Mouse (Mus musculus): ENCODE measurements at regions not wholly inside any gene's neighbourhood (a gene's known extent, or its start where the extent isn't known, plus 50 kb on each side); places are given as distances from the start of the nearest gene placed in this dataset.

DNA sequence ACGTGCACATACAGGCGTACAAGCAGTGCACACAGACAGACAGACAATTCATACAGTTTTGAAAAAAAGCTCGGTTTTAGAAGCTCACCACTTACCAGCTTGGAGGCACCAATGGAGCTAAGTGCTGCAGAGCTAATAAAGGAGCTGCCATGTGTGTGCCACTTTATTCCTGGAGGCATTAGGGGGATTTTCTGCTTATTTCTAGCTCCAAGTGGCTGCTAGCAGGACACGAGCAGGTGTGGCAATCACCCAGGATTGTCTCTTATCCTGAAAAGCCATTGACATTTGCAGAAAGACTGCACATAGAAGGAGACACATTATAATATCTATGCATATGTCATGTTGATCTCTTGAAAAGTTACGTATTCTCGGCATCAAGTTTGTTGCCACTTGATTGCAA lies 472.5 kb downstream of the Slc4a3 start:
- Histone ChIP-seq H3K36me3 (replicated peaks; ENCODE audit: low read length) (no peaks in the 10 kb centered on the region), H3K9me3 (peaks cover 64% of the 10 kb centered on the region), H3K27me3 (replicated peaks) (no peaks in the 10 kb centered on the region), H3K4me3 (replicated peaks) (no peak overlapping the region), H3K4me1 (no peaks in the 10 kb centered on the region)
- TF ChIP-seq FLI1 (IDR thresholded peaks at IDR 0.05; ENCODE audit: low read length), result no peak
- TF ChIP-seq GATA1 (IDR thresholded peaks at IDR 0.05; ENCODE audit: borderline replicate concordance, low read length), result no peak

DNA sequence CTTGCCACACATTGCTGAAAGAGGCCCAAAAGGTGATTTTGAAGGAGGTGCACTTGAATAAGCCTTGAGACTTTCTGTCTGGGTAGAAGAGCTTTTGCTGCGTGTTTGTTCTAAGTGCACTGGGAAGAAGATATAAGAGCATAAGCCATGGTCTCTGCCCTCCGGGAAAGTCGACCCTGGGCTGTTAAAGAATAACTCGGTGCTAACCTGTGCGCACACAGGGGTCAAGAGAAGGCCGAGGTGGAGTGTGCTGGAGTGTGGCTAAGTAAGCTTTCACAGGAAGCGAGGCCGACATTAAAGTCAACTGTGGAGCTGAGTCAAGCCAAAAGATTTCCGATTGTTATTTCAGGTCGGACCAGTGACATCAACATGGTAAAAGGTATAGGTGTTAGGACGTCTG lies 473.0 kb downstream of the Slc4a3 start:
- peaks cover 66% of the 10 kb centered on the region for H3K9me3 ChIP-seq
- no peaks in the 10 kb centered on the region for H3K4me1 ChIP-seq
- H3K27me3 ChIP-seq (replicated peaks), result no peaks in the 10 kb centered on the region
- no peaks in the 10 kb centered on the region for H3K36me3 ChIP-seq (replicated peaks; ENCODE audit: low read length)
- no peak overlapping the region for H3K4me3 ChIP-seq (replicated peaks)
- TF ChIP-seq GATA1 (IDR thresholded peaks at IDR 0.05; ENCODE audit: borderline replicate concordance, low read length) (no peak), FLI1 (IDR thresholded peaks at IDR 0.05; ENCODE audit: low read length) (no peak)

DNA sequence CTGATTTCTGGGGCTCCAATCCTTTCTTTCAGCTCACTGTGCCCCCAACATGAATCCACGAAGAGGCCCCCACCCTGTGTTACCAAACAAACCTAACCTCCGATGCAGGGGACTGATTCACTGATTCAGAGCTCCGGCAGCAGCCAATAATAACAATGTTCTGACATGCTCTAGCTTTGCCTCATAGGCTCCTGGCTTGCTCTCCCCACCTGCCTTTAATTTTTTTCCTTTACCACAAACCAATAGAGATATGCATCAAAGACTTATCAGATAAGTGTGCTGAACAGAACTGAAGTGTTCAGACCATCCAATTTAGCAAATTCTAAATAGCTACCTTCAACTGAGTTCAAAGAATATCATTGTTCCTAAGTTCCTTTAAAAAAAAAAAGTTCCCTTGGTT lies 478.6 kb downstream of the Slc4a3 start:
- no peaks in the 10 kb centered on the region for H3K36me3 ChIP-seq (replicated peaks; ENCODE audit: low read length)
- H3K4me1 ChIP-seq, result no peaks in the 10 kb centered on the region
- H3K27me3 ChIP-seq (replicated peaks), result no peaks in the 10 kb centered on the region
- peaks cover 59% of the 10 kb centered on the region for H3K9me3 ChIP-seq
- H3K4me3 ChIP-seq (replicated peaks), result no peak overlapping the region
- TF ChIP-seq GATA1 (IDR thresholded peaks at IDR 0.05; ENCODE audit: borderline replicate concordance, low read length) (no peak), FLI1 (IDR thresholded peaks at IDR 0.05; ENCODE audit: low read length) (no peak)

DNA sequence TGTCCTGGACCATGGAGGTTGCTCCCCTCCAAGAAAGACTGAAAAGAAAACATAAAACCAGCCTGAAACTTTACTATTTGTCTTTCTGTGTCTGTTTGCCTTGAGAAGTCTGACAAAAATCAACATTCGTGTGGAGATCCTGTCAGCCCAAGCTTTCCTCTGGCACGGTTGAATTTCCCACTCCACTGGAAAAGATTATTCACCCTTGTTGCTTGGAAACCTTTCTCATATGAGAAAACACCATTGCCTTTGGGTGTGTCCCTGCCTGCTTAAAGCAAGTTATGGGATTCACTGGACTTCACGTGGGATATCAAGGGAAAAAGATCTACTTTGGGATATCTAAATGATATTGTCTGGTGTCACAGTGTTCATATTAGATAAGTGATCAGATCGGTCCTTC lies 479.3 kb downstream of the Slc4a3 start:
- Histone ChIP-seq H3K4me3 (replicated peaks) (no peak overlapping the region), H3K36me3 (replicated peaks; ENCODE audit: low read length) (no peaks in the 10 kb centered on the region), H3K4me1 (no peaks in the 10 kb centered on the region), H3K9me3 (peaks cover 56% of the 10 kb centered on the region), H3K27me3 (replicated peaks) (no peaks in the 10 kb centered on the region)
- TF ChIP-seq FLI1 (IDR thresholded peaks at IDR 0.05; ENCODE audit: low read length) (no peak), GATA1 (IDR thresholded peaks at IDR 0.05; ENCODE audit: borderline replicate concordance, low read length) (no peak)

DNA sequence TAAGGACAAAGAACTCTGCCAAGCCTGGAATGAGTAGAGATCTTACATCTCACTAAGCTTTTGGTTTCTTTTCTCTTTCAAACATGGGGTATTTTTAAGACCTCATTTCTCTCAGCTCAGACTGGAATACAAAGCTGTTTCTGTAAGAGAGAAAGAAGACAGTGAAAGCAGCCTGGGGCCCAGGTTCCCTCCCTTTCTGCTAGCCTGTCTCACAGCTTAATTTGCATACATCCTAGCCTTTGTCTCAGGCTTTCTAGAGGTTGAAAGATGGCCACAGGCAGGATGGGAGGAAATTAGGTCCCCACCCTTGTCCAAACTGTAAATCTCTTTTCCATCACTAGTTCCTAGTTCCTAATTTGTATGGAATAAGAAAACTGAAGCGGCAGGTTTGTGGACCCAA lies 483.0 kb downstream of the Slc4a3 start:
- Histone ChIP-seq H3K9me3 (peaks cover 34% of the 10 kb centered on the region), H3K27me3 (replicated peaks) (no peaks in the 10 kb centered on the region), H3K4me1 (no peaks in the 10 kb centered on the region), H3K36me3 (replicated peaks; ENCODE audit: low read length) (no peaks in the 10 kb centered on the region), H3K4me3 (replicated peaks) (no peak overlapping the region)
- TF ChIP-seq GATA1 (IDR thresholded peaks at IDR 0.05; ENCODE audit: borderline replicate concordance, low read length) (no peak), FLI1 (IDR thresholded peaks at IDR 0.05; ENCODE audit: low read length) (no peak)

GRCm38 (mm10) chr1:76031171-76031922 lies 485.3 kb downstream of the Slc4a3 start:
- TF ChIP-seq GATA1 (IDR thresholded peaks at IDR 0.05; ENCODE audit: borderline replicate concordance, low read length) (no peak), FLI1 (IDR thresholded peaks at IDR 0.05; ENCODE audit: low read length) (no peak)
- Histone ChIP-seq H3K4me1 (no peaks in the 10 kb centered on the region), H3K9me3 (peaks cover 25% of the 10 kb centered on the region), H3K36me3 (replicated peaks; ENCODE audit: low read length) (no peaks in the 10 kb centered on the region), H3K4me3 (replicated peaks) (no peak overlapping the region), H3K27me3 (replicated peaks) (no peaks in the 10 kb centered on the region)

GRCm38 (mm10) chr1:76031923-76032285 lies 485.8 kb downstream of the Slc4a3 start:
- Histone ChIP-seq H3K4me3 (replicated peaks) (no peak overlapping the region), H3K27me3 (replicated peaks) (no peaks in the 10 kb centered on the region), H3K36me3 (replicated peaks; ENCODE audit: low read length) (no peaks in the 10 kb centered on the region), H3K9me3 (peaks cover 20% of the 10 kb centered on the region), H3K4me1 (no peaks in the 10 kb centered on the region)
- TF ChIP-seq FLI1 (IDR thresholded peaks at IDR 0.05; ENCODE audit: low read length), result no peak
- TF ChIP-seq GATA1 (IDR thresholded peaks at IDR 0.05; ENCODE audit: borderline replicate concordance, low read length), result no peak

DNA sequence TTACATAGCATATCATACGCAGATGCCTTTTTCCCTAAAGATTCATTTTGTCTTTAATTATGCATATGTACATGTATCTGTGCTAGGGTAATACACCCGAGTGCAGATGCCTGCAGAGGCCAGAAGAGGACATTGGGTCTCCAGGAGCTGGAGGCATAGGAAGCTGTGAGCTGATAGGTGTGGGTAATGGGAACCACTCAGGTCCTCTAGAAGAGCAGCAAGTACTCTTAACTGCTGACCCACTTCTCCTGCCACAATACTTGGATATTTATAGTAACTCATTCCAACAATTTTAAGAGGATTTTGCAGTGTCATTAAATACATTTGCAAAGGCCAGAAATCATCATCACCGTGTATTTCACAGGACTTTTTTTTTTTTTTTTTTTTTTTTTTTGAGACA lies 486.6 kb downstream of the Slc4a3 start:
- Histone ChIP-seq H3K4me1 (no peaks in the 10 kb centered on the region), H3K9me3 (peaks cover 19% of the 10 kb centered on the region), H3K36me3 (replicated peaks; ENCODE audit: low read length) (no peaks in the 10 kb centered on the region), H3K27me3 (replicated peaks) (no peaks in the 10 kb centered on the region), H3K4me3 (replicated peaks) (no peak overlapping the region)
- TF ChIP-seq FLI1 (IDR thresholded peaks at IDR 0.05; ENCODE audit: low read length) (no peak), GATA1 (IDR thresholded peaks at IDR 0.05; ENCODE audit: borderline replicate concordance, low read length) (no peak)

DNA sequence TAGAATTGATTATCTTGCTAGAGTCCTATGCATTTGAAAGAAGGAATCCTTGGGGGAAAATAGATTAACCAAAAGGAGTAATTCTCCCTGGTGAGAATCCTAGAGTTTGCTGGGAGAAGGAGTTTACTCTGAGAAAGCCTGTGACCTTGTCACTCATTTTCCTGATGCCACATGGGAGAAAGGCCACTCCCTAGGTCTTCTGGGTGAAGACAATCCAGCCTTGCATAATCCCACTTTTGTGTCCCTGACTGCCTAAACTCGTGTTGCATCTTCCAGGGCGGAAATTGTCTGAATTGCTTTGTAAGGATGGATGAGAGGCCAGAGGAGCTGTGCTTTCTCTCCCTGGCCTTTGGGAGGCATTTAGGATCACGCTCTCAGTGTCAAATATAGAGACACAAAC lies 490.2 kb downstream of the Slc4a3 start:
- no peak overlapping the region for H3K4me3 ChIP-seq (replicated peaks)
- no peaks in the 10 kb centered on the region for H3K4me1 ChIP-seq
- H3K9me3 ChIP-seq, result peaks cover 9% of the 10 kb centered on the region
- H3K36me3 ChIP-seq (replicated peaks; ENCODE audit: low read length), result no peaks in the 10 kb centered on the region
- no peaks in the 10 kb centered on the region for H3K27me3 ChIP-seq (replicated peaks)
- TF ChIP-seq GATA1 (IDR thresholded peaks at IDR 0.05; ENCODE audit: borderline replicate concordance, low read length), result no peak
- no peak for TF ChIP-seq FLI1 (IDR thresholded peaks at IDR 0.05; ENCODE audit: low read length)

DNA sequence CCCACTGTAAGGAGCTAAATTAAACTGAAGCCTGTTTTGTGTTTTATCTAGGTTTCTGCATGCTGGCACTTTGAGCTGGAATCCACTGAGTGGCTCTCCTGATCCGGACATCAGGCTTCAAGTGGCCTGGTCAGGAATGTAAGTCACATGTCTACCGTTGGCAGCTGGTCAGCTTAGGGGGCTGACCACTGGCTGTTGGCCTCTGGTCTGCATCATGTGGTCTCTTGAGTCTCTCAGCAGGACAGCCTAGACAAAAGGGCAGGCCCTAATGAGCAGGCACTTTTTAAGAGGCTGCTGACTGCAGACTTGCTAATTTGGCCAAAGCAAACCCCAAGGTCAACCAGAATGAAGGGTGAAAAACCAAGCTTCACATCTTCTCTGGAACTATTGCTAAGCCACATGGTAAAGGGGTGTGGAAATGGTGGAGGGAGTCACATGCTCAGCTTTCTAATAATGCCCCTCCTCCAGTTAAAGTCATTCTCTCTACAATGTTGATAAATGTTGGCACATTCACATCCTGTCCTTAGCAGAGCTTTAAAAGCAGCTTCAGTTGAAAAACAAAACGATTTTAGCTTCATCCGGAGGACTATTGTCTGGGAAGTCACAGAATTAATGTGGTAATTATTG lies 493.1 kb downstream of the Slc4a3 start:
- Histone ChIP-seq H3K36me3 (replicated peaks; ENCODE audit: low read length) (no peaks in the 10 kb centered on the region), H3K4me1 (no peaks in the 10 kb centered on the region), H3K4me3 (replicated peaks) (no peak overlapping the region), H3K9me3 (peaks cover 19% of the 10 kb centered on the region), H3K27me3 (replicated peaks) (no peaks in the 10 kb centered on the region)
- TF ChIP-seq FLI1 (IDR thresholded peaks at IDR 0.05; ENCODE audit: low read length) (no peak), GATA1 (IDR thresholded peaks at IDR 0.05; ENCODE audit: borderline replicate concordance, low read length) (no peak)
